Mouse (Mus musculus) cortical plate, adult 2 months (tissue): ENCODE measurements around the gene Mfsd2a. TPM values are rescaled to one million over a fixed set of nuclear protein-coding genes. Genes with fewer than 3 reads are reported as not detected.

Source experiments
- H3K27ac ChIP-seq: fragments of 200-500 bp; 2 replicates; pipeline ENCODE4 v1.5.1; 2012; ENCODE audit warnings: low read length, control low read depth, inconsistent platforms; ENCODE audit not compliant: insufficient read depth
- H3K4me1 ChIP-seq: fragments of 200-500 bp; 2 replicates; pipeline ENCODE4 v1.6.1; 2011; ENCODE audit warnings: low read length; ENCODE audit not compliant: control insufficient read depth, insufficient read depth
- H3K4me3 ChIP-seq: fragments of 200-500 bp; 2 replicates; pipeline ENCODE4 v1.5.1; 2011; ENCODE audit warnings: mild to moderate bottlenecking, low read length, control low read depth; ENCODE audit not compliant: insufficient read depth
- CTCF ChIP-seq: fragments of 200-500 bp; IDR thresholded peaks from 2 replicates; pipeline ENCODE4 v1.5.1; 2011; ENCODE audit warnings: mild to moderate bottlenecking, control low read depth, low read length; ENCODE audit not compliant: insufficient read depth; ENCODE audit errors: extremely low read depth
- POLR2A ChIP-seq: fragments of 200-500 bp; IDR thresholded peaks from 2 replicates; pipeline ENCODE4 v1.6.1; 2011; ENCODE audit warnings: mild to moderate bottlenecking, low read length, control low read depth; ENCODE audit not compliant: insufficient read depth; ENCODE audit errors: extremely low read depth
- polyA plus RNA-seq: library from polyadenylated mRNA; depleted of rRNA; stranded (reverse); fragments of >200 nt; gene quantifications from 2 replicates; pipeline ENCODE4 v1.2.3, GENCODE M21; 2012

Mfsd2a gene
- polyA plus RNA-seq, 1 experiment: 36.1 TPM

DNA sequence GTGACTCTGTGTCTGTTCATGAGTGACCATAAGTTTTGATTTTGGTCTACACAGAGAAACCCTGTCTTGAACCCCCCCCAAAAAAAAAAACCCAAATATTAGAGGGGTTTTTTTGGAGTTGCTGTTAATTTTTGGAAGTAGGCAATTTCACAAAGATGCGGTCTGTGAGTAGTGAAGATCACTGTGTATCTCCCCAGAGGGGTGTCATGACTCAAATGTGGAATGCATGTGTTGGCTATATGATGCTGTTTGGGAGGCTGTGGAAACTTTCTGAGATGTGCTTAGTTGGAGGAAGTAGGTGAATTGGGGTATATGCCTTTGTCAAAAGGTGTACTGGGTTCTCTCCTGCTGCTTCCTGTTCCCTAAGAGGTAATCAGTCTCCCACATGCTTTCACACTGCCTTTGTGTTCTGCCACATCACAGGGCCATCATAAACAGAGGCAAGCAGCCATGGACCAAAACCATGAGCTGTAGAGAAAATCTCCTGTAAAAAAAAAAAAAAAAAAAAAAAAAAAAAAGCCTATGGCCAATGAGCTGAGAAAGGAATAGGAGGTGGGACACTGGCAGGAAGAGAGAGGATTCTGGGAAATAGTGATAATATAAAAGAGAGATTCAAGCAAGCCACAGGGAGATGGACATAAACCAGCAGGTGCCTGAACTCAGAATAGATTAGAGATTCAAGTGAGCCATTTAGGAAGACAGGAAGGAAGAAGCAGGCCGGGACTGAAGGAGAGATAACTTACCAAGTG is 21.8 kb downstream of the Mfsd2a start:
- Histone ChIP-seq H3K4me1 (no peaks in the 10 kb centered on the region), H3K27ac (no peak overlapping the region), H3K4me3 (no peak overlapping the region)
- TF ChIP-seq POLR2A (no peak), CTCF (no peak)

GRCm38 (mm10) chr4:122937489-122937888 is 23.5 kb downstream of the Mfsd2a start:
- Histone ChIP-seq H3K27ac (no peak overlapping the region), H3K4me3 (no peak overlapping the region)

DNA sequence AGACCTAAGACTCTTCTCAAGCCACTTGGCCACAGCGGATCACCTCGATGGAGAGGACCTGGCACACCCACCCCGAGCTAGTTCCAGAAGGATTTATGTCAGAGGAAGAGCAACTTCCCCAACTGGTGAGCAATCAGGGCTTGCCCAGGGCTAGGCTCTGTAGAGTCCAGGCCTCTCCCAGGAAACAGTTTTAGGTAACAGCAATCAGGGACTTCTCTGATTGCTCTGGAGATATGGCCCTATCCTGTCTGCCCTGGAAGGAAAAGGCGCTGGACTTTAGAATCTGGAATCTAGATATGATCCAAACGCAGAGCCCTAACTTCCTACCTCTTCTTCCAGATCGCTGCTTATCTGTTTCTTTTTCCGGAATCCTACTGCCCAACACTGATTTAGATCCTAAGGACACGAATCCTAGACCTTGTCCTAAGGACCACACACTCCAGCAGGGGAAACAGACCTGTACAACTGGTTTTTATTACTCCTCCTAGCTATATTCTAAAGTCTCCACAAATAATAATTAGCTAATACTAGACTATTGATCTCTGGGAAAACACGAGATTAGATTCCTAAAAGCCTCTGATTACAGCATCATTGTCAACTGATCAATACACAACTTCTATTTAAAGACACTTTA is 25.4 kb downstream of the Mfsd2a start:
- no peaks in the 10 kb centered on the region for H3K4me1 ChIP-seq
- no peak for TF ChIP-seq CTCF
- TF ChIP-seq POLR2A: no peak
- no peak overlapping the region for H3K4me3 ChIP-seq
- no peak overlapping the region for H3K27ac ChIP-seq

More at GRCm38 (mm10) chr4:122937489-122937888, 23.5 kb downstream of the Mfsd2a start:
- H3K4me1 ChIP-seq: no peaks in the 10 kb centered on the region
- no peak for TF ChIP-seq CTCF
- TF ChIP-seq POLR2A: no peak

DNA sequence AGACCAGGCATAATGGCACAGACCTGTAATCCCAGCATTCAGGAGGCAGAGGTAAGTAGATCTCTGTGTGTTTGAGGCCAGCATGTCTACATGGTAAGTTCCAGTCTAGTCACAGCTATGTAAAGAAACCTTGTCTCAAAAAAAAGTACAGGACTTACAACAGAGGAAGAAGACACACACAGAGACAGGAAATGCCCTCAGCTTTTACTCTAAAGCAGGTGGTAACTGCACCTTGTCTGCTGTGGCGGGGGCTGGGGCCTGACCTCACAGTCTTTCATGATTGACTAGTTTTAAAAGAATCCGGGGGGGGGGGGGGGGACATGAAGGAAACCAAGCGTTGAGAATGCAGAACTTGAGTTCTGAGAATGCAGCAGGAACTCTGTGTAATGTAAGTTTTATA is 27.1 kb downstream of the Mfsd2a start:
- TF ChIP-seq CTCF: no peak
- TF ChIP-seq POLR2A: no peak
- Histone ChIP-seq H3K4me3 (no peak overlapping the region), H3K27ac (no peak overlapping the region), H3K4me1 (no peaks in the 10 kb centered on the region)

- H3K4me3 ChIP-seq: no peak overlapping the region
Observed at GRCm38 (mm10) chr4:122933051-122933591, 27.9 kb downstream of the Mfsd2a start.

DNA sequence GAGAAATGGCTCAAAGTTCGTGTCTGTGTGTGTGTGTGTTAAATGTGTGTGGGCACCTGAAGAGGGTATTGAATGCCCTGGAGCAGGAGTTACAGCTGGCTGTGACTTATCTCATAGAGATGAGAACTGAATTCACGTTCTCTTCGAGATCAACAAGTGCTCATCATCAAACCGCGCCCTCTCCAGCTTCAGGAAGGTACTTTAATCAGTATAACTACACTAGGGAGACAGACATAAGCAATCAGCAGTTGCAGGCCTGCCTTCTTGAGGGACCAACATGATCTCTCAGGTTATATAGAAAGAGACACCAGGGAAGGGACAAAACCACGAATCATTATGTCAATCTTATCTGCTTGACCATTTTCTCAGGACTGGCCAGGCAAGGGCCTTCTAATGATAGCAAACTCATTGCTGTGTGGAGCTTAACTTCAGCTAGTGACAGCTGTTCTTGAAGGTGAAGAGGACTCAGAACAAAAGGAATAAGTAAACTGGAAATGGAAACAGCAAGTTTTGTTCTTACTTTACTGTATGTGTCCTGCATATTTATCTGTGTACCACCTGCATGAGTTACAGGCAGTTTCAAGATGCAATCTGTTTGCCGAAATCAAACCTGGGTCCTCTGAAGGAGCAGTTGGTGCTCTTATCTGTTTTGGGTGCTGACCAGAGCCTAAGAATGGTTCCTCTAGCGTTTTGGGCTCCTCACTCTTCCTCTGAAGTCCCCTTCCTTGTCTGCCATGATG is 28.6 kb downstream of the Mfsd2a start:
- H3K4me1 ChIP-seq: no peaks in the 10 kb centered on the region
- TF ChIP-seq POLR2A: no peak
- TF ChIP-seq CTCF: no peak
- no peak overlapping the region for H3K27ac ChIP-seq
- no peak overlapping the region for H3K4me3 ChIP-seq

More at GRCm38 (mm10) chr4:122933051-122933591, 27.9 kb downstream of the Mfsd2a start:
- TF ChIP-seq POLR2A (no peak), CTCF (no peak)
- Histone ChIP-seq H3K4me1 (no peaks in the 10 kb centered on the region), H3K27ac (no peak overlapping the region)

DNA sequence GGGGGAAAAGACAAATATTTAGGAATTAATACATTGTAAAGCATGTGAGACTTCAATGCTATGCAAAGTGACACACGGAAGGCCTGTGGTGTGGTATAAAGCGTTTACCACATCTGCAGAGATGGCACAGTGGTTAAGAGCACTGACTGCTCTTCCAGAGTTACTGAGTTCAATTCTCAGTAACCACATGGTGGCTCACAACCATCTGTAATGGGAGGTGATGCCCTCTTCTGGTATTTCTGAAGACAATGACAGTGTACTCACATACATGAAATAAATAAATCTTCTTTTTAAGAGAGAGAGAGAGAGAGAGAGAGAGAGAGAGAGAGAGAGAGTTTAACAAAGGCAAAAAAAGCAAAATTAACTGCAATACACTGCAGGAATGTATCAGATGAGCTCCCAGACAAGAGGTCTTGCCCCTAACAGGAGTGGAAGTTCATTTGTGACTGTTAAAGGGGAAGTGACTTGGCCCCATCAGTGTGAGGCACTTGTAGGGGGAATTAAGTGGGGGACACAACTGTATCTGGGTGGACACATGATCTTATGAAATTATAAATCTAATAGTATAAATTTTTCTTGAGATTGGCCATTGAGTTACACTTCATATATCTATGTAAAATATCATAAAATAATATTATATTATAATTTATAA is 29.9 kb downstream of the Mfsd2a start:
- H3K27ac ChIP-seq: no peak overlapping the region
- TF ChIP-seq POLR2A (no peak), CTCF (no peak)
- H3K4me1 ChIP-seq: no peaks in the 10 kb centered on the region
- H3K4me3 ChIP-seq: no peak overlapping the region

DNA sequence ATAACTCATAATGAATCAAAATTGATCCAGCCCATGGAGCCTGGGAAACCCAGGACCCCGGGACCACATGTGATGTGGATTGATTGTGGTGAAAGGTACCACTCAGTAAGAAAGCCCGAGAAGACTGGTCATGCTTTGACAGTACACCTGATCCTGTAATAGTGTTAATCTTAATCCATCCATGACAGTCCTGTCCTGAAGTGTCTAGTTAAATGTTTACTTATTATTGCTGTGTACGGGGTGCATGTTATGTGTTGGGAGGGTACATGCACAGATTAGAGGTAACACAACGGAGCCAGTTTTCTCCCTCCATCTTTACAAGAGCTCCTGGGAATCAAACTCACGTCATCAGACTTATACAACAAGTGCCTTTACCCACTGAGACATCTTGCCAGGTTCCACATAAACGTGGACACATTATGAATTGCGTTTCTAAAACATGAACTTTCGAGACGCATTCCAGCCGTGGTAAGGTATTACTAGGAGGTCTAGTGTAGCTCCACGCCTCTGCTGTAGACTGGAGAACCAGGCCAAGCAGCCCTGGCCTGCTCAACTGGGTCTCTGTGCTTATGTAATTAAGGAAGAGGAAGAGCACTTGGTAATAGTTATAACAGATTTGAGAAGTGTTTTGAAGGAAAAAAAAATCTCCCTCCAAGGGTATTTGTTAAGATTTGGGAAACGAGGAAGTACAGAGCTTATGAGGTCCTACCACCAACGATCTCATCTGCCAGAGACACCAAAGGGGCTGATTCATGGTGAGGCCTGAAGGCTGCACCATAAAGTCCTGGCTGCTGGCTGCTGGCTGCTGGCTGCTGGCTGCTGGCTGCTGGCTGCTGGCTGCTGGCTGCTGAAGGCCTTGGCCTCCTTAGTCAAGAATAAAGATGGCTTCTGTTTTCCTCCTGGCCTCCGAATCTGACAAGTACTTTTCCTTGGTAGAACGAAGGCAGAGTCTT is 37.3 kb downstream of the Mfsd2a start:
- Histone ChIP-seq H3K27ac (no peak overlapping the region), H3K4me3 (no peak overlapping the region), H3K4me1 (0 out of 2 replicates have a peak, but pooled peaks cover 2% of the 10 kb centered on the region)
- TF ChIP-seq POLR2A (no peak), CTCF (no peak)
